Mouse (Mus musculus): Measurements from ENCODE around the gene Capsl.

DNA sequence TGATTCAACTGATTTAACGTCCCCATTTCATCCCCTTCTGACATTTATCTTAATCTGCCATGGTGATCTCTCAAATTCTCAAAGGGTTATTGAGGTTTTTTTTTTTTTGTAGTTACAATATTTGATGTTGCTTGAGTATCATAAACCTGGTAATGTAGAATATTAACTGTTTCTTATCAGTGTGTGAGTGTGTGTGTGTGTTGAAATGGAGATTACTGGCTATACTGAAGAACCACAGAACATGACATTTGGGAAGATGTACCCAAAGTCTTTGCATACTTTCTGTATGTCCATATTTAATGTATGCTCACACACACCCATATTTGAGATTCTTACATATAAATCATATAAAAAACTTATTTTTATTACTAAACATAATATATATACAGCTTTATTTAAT is 28.2 kb downstream of the Capsl start:
- TF ChIP-seq GATA1 (IDR thresholded peaks at IDR 0.05; ENCODE audit: borderline replicate concordance, low read length) (no peak), FLI1 (IDR thresholded peaks at IDR 0.05; ENCODE audit: low read length) (no peak)

All from megakaryocyte, embryonic 14.5 days (primary cell).